8 mouse cellular contexts compared by ENCODE assay signal in the genomic region with DNA sequence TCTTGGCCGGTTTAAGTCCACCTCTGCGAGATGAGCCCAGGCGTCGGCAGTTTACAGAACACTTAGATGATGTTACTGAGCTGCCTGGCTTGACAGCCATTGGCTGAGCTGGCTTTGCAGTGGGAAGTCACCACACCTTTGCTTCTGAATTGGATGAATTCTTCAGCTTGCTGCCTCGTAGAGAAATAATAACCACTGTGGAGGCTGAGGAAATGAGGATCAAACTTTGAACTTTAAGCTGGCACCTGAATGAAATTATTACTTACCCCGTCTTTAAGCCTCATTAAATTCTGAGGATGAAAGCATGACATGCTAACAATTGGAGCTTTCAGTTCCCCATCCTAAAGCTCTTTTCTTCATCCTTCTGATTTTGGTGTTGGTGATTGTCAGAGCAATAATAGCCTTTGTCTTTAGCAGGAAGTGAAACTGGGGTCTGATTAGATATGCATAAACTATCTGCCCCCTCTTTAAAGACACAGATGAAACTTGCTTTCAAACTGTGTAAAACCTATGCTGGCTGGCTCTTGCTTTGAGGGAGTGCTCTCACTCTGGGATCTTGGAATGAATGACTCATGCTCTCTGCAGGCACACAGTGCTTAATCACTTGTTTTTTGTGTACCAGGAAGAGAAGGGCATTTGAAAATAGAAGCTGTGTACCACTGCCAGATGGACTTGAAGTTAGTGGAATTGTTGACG. TPM values are rescaled to one million over a fixed set of nuclear protein-coding genes. Genes with fewer than 3 reads are reported as not detected.
DNase-seq lines count a peak whose midpoint lies in the region; ATAC-seq and TF ChIP-seq lines count a peak whose summit lies in the region.

No protein-coding gene starts in this region.

- DNase-seq in gastrocnemius, adult 2 months: no peak
- no peak for DNase-seq in gastrocnemius, postnatal 14 days
- peak; percentile 46 for DNase-seq in 416B (ENCODE audit: low read depth)
- DNase-seq in heart, adult 18-20 months: peak; percentile 64 to 76
- peak; percentile 42 to 61 for DNase-seq in left cerebral cortex, adult 9 months (ENCODE audit: low spot score in 2 of 2)
- no peak for DNase-seq in thymus, postnatal 14 days
- no peak for DNase-seq in hindbrain, postnatal 0 days (ENCODE audit: low spot score)

- intact Hi-C loops in gastrocnemius, adult 2 months (cut with DNase I): loop anchor here (10.0 kb wide), 1 partner anchor 378 kb away; a partner anchor contains a TSS
- intact Hi-C loops in gastrocnemius, postnatal 14 days (cut with DNase I; ENCODE audit: low total_unique reads): no loop called here

- no peak for TF ChIP-seq CTCF in gastrocnemius, adult 2 months (IDR thresholded peaks at IDR 0.05)
- TF ChIP-seq CTCF in bone marrow macrophage, adult 2 months (IDR thresholded peaks at IDR 0.05; ENCODE audit: low read depth, low read length): no peak
- no peak for TF ChIP-seq CTCF in hindbrain, postnatal 0 days (IDR thresholded peaks at IDR 0.05; ENCODE audit: low read depth)

- H3K9ac ChIP-seq in hindbrain, postnatal 0 days (replicated peaks; ENCODE audit: low read length): no peak overlapping the region

- H3K4me1 ChIP-seq in bone marrow macrophage, adult 2 months (ENCODE audit: control insufficient read depth, insufficient read depth, low read length): peaks cover 25% of the 10 kb centered on the region
- H3K4me1 ChIP-seq in hindbrain, postnatal 0 days (ENCODE audit: insufficient read depth, low read length): no peaks in the 10 kb centered on the region

- WGBS in hindbrain, postnatal 0 days: 49% methylated on average over 7 of the region's 7 CpGs

- H3K27me3 ChIP-seq in hindbrain, postnatal 0 days (ENCODE audit: insufficient read depth, low read length): no peaks in the 10 kb centered on the region

- TF ChIP-seq POLR2A in bone marrow macrophage, adult 2 months (IDR thresholded peaks at IDR 0.05; ENCODE audit: borderline replicate concordance, low read depth, low read length): no peak

- no peaks in the 10 kb centered on the region for H3K36me3 ChIP-seq in hindbrain, postnatal 0 days (ENCODE audit: insufficient read depth, low read length)

- H3K4me3 ChIP-seq in gastrocnemius, adult 2 months: peak overlapping the region; percentile 17
- peak overlapping the region; percentile 33 for H3K4me3 ChIP-seq in bone marrow macrophage, adult 2 months (ENCODE audit: insufficient read depth, low read length)
- H3K4me3 ChIP-seq in hindbrain, postnatal 0 days (ENCODE audit: low read length): no peak overlapping the region

- no peaks in the 10 kb centered on the region for H3K9me3 ChIP-seq in hindbrain, postnatal 0 days (ENCODE audit: low read length)

- no peak overlapping the region for H3K4me2 ChIP-seq in hindbrain, postnatal 0 days (ENCODE audit: low read depth, low read length)

- H3K27ac ChIP-seq in gastrocnemius, adult 2 months: peak overlapping the region; percentile 85
- peak overlapping the region; percentile 91 for H3K27ac ChIP-seq in bone marrow macrophage, adult 2 months (ENCODE audit: insufficient read depth, low read depth, low read length)
- H3K27ac ChIP-seq in hindbrain, postnatal 0 days: no peak overlapping the region

- no peak for ATAC-seq in hindbrain, postnatal 0 days

RNA-seq across cellular contexts. Expression of a gene that starts 11.3 kb away (rescaled TPM):
- 1 to 10 TPM; 2.8 to 3.1 TPM for total RNA-seq in gastrocnemius, adult 2 months (2021)
- total RNA-seq in gastrocnemius, postnatal 14 days (2021): 1 to 10 TPM; 4.4 to 4.8 TPM
- 16.8 and 18.4 TPM in 2 replicates for polyA plus RNA-seq in bone marrow macrophage, adult 2 months (2012; ENCODE audit: insufficient read depth, insufficient read length, missing spikeins)
- 1 to 10 TPM; 4.1 to 5.2 TPM for total RNA-seq in heart, adult 18-20 months (2021)
- total RNA-seq in hindbrain, postnatal 0 days (2014; rRNA removed): 288 and 298 TPM in 2 replicates
- polyA plus RNA-seq in hindbrain, postnatal 0 days (2015; fragmentation: Nextera tagmentation; extraction: Ambion mirVana): 385 and 417 TPM in 2 replicates

Comparison
In these comparisons a context has a peak if more than half of its experiments do, and no peak if none do; other contexts are left out.
1. DNase-seq: peak in 416B (single experiment), heart, adult 18-20 months (2 of 2) and left cerebral cortex, adult 9 months (2 of 2); none in gastrocnemius, adult 2 months (single experiment), gastrocnemius, postnatal 14 days (single experiment), thymus, postnatal 14 days (single experiment) and hindbrain, postnatal 0 days (single experiment).
2. RNA of a gene that starts 11.3 kb away (total RNA-seq): 288 to 298 TPM in hindbrain, postnatal 0 days; 4.1 to 5.2 TPM in heart, adult 18-20 months, 4.4 to 4.8 TPM in gastrocnemius, postnatal 14 days and 2.8 to 3.1 TPM in gastrocnemius, adult 2 months; every median in the first group is over 10 times any median in the second.